Mouse (Mus musculus) CH12.LX (cell line): ENCODE data around the gene Kank3. TPM values are rescaled to one million over a fixed set of nuclear protein-coding genes. Genes with fewer than 3 reads are reported as not detected.

ENCODE experiments used
- DNase-seq: peaks from one replicate; pipeline ENCODE4 v3.0.0-alpha.2; 2013; ENCODE audit errors: extremely low read depth
- H3K27ac ChIP-seq: 2 replicates; pipeline ENCODE4 v1.5.1; 2012; ENCODE audit warnings: low read depth, mild to moderate bottlenecking, control low read depth, moderate library complexity; ENCODE audit not compliant: insufficient read depth
- H3K27me3 ChIP-seq: replicated peaks from 2 replicates; pipeline ENCODE3; 2012; ENCODE audit warnings: inconsistent platforms
- H3K36me3 ChIP-seq, 2 experiments: replicated peaks in 1 of 2; 2 replicates each; pipeline versions ENCODE3 to v1.6.1; 2012; ENCODE audit warnings: inconsistent platforms in 1 of 2, low read length in 1 of 2, mild to moderate bottlenecking in 1 of 2, mixed read lengths in 1 of 2, moderate library complexity in 1 of 2; ENCODE audit not compliant: control insufficient read depth in 1 of 2, insufficient read depth in 1 of 2
- H3K4me1 ChIP-seq, 2 experiments: 2 replicates each; pipeline ENCODE4 v1.6.1; 2012; ENCODE audit warnings: inconsistent platforms in 1 of 2, moderate library complexity in 1 of 2; ENCODE audit not compliant: insufficient read depth in 2 of 2, control insufficient read depth in 1 of 2
- H3K4me2 ChIP-seq: 2 replicates; pipeline ENCODE4 v1.6.1; 2012; ENCODE audit warnings: low read depth, mild to moderate bottlenecking, control low read depth; ENCODE audit not compliant: poor library complexity, insufficient read depth, severe bottlenecking
- H3K4me3 ChIP-seq, 3 experiments: fragments of 150-350 bp in 1 of 3; sonication (generic) in 1 of 3; replicated peaks in 1 of 3; 2 replicates each; pipeline versions ENCODE3 to v1.5.1; 2011 to 2012; ENCODE audit warnings: low read depth in 2 of 3, low read length in 2 of 3, mild to moderate bottlenecking in 2 of 3, moderate library complexity in 2 of 3, control low read depth in 1 of 3, improper control_type of control experiment in 1 of 3, inconsistent platforms in 1 of 3, mixed read lengths in 1 of 3; ENCODE audit not compliant: poor library complexity in 1 of 3
- H3K79me2 ChIP-seq: replicated peaks from 2 replicates; pipeline ENCODE4 v1.6.1; 2012; ENCODE audit warnings: mild to moderate bottlenecking, moderate library complexity; ENCODE audit not compliant: control insufficient read depth, poor library complexity, insufficient read depth, severe bottlenecking; ENCODE audit errors: extremely low read depth
- H3K9ac ChIP-seq: 2 replicates; pipeline ENCODE4 v1.6.1; 2012; ENCODE audit warnings: low read depth, mild to moderate bottlenecking, control low read depth, moderate library complexity; ENCODE audit not compliant: insufficient read depth
- H3K9me3 ChIP-seq: replicated peaks from 2 replicates; pipeline ENCODE3; 2012; ENCODE audit warnings: low read length, inconsistent platforms, mixed read lengths
- CTCF ChIP-seq, 2 experiments: IDR thresholded peaks in 1 of 2; conservative IDR thresholded peaks in 1 of 2; 2 replicates each; pipeline ENCODE4 v1.5.1; 2011 to 2012; ENCODE audit warnings: low read depth in 2 of 2, low read length in 2 of 2, improper control_type of control experiment in 1 of 2, inconsistent platforms in 1 of 2, mild to moderate bottlenecking in 1 of 2, moderate library complexity in 1 of 2
- HCFC1 ChIP-seq: IDR thresholded peaks from 2 replicates; pipeline ENCODE4 v1.6.1; 2012; ENCODE audit warnings: low read depth, mild to moderate bottlenecking, inconsistent platforms, low read length, improper control_type of control experiment
- JUN ChIP-seq: IDR thresholded peaks from 2 replicates; pipeline ENCODE4 v1.6.1; 2011; ENCODE audit warnings: low read depth, mild to moderate bottlenecking, low read length, improper control_type of control experiment, moderate library complexity; ENCODE audit not compliant: insufficient read depth
- KAT2A ChIP-seq: IDR thresholded peaks from 2 replicates; pipeline ENCODE4 v1.6.1; 2012; ENCODE audit warnings: low read length, improper control_type of control experiment, inconsistent platforms; ENCODE audit not compliant: insufficient replicate concordance
- MEF2A ChIP-seq: IDR thresholded peaks from 2 replicates; pipeline ENCODE4 v1.6.1; 2014; ENCODE audit warnings: low read depth, mild to moderate bottlenecking, inconsistent platforms, low read length, improper control_type of control experiment, borderline replicate concordance
- MXI1 ChIP-seq: IDR thresholded peaks from 2 replicates; pipeline ENCODE4 v1.6.1; 2011; ENCODE audit warnings: mild to moderate bottlenecking, low read depth, low read length, improper control_type of control experiment
- PAX5 ChIP-seq: IDR thresholded peaks from 2 replicates; pipeline ENCODE4 v1.6.1; 2012; ENCODE audit warnings: low read length, inconsistent platforms, mixed read lengths
- RAD21 ChIP-seq: IDR thresholded peaks from 2 replicates; pipeline ENCODE4 v1.6.1; 2011; ENCODE audit warnings: low read depth, mild to moderate bottlenecking, low read length, improper control_type of control experiment, moderate library complexity
- SIN3A ChIP-seq: IDR thresholded peaks from 2 replicates; pipeline ENCODE4 v1.6.1; 2012; ENCODE audit warnings: low read length, improper control_type of control experiment, inconsistent platforms
- SMC3 ChIP-seq: IDR thresholded peaks from 2 replicates; pipeline ENCODE4 v1.6.1; 2011; ENCODE audit warnings: low read depth, low read length, improper control_type of control experiment
- TCF12 ChIP-seq: IDR thresholded peaks from 2 replicates; pipeline ENCODE4 v1.6.1; 2014; ENCODE audit warnings: low read depth, mild to moderate bottlenecking, inconsistent platforms, low read length, improper control_type of control experiment
- UBTF ChIP-seq: IDR thresholded peaks from 2 replicates; pipeline ENCODE4 v1.6.1; 2012; ENCODE audit warnings: low read depth, mild to moderate bottlenecking, inconsistent platforms, low read length, improper control_type of control experiment, moderate library complexity
- ZKSCAN1 ChIP-seq: IDR thresholded peaks from 2 replicates; pipeline ENCODE4 v1.6.1; 2012; ENCODE audit warnings: low read depth, inconsistent platforms, low read length, improper control_type of control experiment, borderline replicate concordance
- dilution Hi-C: fragments of 300-500 bp; cut with MboI; formaldehyde crosslinking; loops from 2 replicates; pipeline ENCODE4 v1.14.3; 2020; ENCODE audit warnings: low sequenced_read_pairs; ENCODE audit not compliant: extremely low pct_unique_long_range_greater_than_20kb, extremely low pct_ligation_motif_present
- in situ Hi-C: fragments of 300-500 bp; cut with MboI; formaldehyde crosslinking; loops from 3 replicates; pipeline ENCODE4 v1.14.3; 2019; ENCODE audit warnings: low sequenced_read_pairs, low pct_ligation_motif_present, low pct_unique_long_range_greater_than_20kb, mixed read lengths
- polyA plus RNA-seq: library from polyadenylated mRNA; unstranded; fragments of >175 nt; gene quantifications from 2 replicates; pipeline ENCODE4 v1.2.1, GENCODE M21; 2012; ENCODE audit warnings: low read depth; ENCODE audit not compliant: insufficient read length
- total RNA-seq, 2 experiments: library from RNA; depleted of rRNA; stranded (reverse); fragments of 300-350 nt in 1 of 2; fragments of >200 nt in 1 of 2; gene quantifications; 2 replicates each; pipeline ENCODE4 v1.2.3; 2012 to 2014

Gene Kank3
- total and polyA plus RNA-seq, 3 experiments: 0.50 to 15.7 (median 1.8) TPM

DNA sequence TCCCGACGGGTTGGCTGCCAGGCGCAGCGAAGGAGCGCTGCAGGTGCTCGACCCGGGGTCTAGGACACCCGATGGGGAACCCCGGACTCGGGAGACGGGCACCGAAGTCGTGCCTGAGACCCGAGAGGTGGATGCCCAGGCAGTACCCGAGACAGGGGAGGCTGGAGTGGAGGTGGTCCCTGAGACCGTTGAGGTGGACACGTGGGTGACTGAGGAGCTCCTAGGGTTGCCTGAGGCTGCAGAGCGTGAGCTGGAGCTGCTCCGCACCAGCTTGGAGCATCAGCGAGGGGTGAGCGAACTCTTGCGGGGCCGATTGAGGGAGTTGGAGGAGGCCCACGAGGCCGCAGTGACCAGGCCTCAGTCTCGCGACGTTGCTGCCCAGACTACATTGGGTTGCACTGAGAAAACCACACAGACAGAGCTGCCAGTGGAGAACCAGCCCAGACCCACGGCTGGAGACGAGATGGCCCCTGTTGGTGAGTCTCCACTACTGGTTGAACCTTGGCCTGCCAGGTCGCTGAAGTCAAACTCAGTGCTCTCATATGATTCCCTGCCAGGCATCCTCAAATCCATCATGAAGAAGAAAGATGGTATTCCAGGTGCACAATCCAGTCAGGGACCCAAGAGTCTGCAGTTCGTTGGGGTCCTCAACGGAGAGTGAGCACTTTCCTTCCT lies 7.8 kb downstream of the Kank3 start:
- Histone ChIP-seq H3K9ac (peak overlapping the region; percentile 52), H3K36me3 (peaks cover 45 to 75% of the 10 kb centered on the region in 2 experiments), H3K4me2 (peak overlapping the region; percentile 47), H3K4me3 (peak overlapping the region in 1 of 3 experiments; percentile 48), H3K79me2 (peaks cover 19% of the 10 kb centered on the region), H3K9me3 (peaks cover 7% of the 10 kb centered on the region), H3K27me3 (no peaks in the 10 kb centered on the region), H3K4me1 (peaks cover 12 to 35% of the 10 kb centered on the region in 2 experiments), H3K27ac (peak overlapping the region; percentile 41)
- dilution Hi-C loops: no loop called here
- no peak for DNase-seq
- in situ Hi-C loops: no loop called here
- no peak for TF ChIP-seq TCF12
- TF ChIP-seq KAT2A: no peak
- TF ChIP-seq MXI1: no peak
- no peak for TF ChIP-seq SMC3
- no peak for TF ChIP-seq UBTF
- TF ChIP-seq RAD21: no peak
- no peak for TF ChIP-seq ZKSCAN1
- no peak for TF ChIP-seq JUN
- TF ChIP-seq SIN3A: no peak
- no peak for TF ChIP-seq MEF2A
- TF ChIP-seq HCFC1: no peak

DNA sequence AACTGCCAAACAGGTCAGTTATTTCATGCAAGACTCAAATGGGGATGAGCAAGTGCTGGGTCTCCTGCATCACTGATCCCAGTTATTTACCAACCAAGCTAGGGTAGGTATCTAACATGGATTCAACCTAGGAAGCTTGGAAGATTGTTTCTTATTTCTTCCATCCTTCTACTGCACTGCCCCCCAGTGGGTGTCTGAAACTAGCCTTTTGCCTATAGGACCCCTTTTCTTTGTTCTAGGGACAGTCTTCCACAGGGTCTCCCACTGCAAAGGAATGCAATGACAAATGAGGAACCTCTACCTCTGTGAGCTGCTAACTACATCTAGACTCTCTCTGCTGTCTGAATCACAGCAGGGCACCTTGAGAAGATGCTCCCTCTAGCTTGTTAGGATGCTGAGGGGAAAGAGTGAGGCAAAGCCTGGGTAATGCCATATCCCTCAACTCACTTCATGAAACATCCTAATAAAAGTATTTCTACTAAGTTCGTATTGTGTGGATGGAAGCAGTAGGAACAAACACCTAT lies 12.2 kb downstream of the Kank3 start:
- in situ Hi-C loops: no loop called here
- dilution Hi-C loops: no loop called here
- DNase-seq: no peak
- peak; percentile 9 to 33; a peak in 2 of 4 replicates for TF ChIP-seq CTCF (conservative IDR thresholded peaks at IDR 0.05 in 1 of 2, IDR thresholded peaks at IDR 0.05 in 1 of 2; ENCODE audit: low read depth in 2 of 2, low read length in 2 of 2)
- TF ChIP-seq PAX5: no peak
- no peaks in the 10 kb centered on the region for H3K27me3 ChIP-seq
- peak overlapping the region; percentile 98 for H3K9ac ChIP-seq
- peaks cover 7% of the 10 kb centered on the region for H3K9me3 ChIP-seq
- H3K4me2 ChIP-seq: peak overlapping the region; percentile 63
- H3K36me3 ChIP-seq: peaks cover 47 to 72% of the 10 kb centered on the region in 2 experiments
- H3K4me3 ChIP-seq: peak overlapping the region in 2 of 3 experiments; percentile 71 to 86
- H3K27ac ChIP-seq: no peak overlapping the region
- H3K79me2 ChIP-seq: peaks cover 50% of the 10 kb centered on the region
- H3K4me1 ChIP-seq: peaks cover 15 to 48% of the 10 kb centered on the region in 2 experiments
